Mouse (Mus musculus): ENCODE results near the gene Spaar.

- no peak for TF ChIP-seq CTCF (IDR thresholded peaks at IDR 0.05; ENCODE audit: low read depth, low read length)
- no peak for TF ChIP-seq POLR2A (IDR thresholded peaks at IDR 0.05; ENCODE audit: borderline replicate concordance, low read depth, low read length)
These were observed 42.5 kb downstream of the Spaar start for GRCm38 (mm10) chr4:43772304-43772703.
